Mouse (Mus musculus) cerebellum, adult 2 months (tissue): Measurements from ENCODE around the gene Wdr73. TPM values are rescaled to one million over a fixed set of nuclear protein-coding genes. Genes with fewer than 3 reads are reported as not detected.
"Not testable (repeated sequence)": the region's sequence is repeated elsewhere in the genome, so short reads cannot be mapped to it uniquely, and the experiment has no call there.

ENCODE experiments used
- DNase-seq, 2 experiments: peaks; one replicate each; pipeline ENCODE4 v3.0.0; 2021
- H3K27ac ChIP-seq: fragments of 200-500 bp; 2 replicates; pipeline ENCODE4 v1.5.1; 2012; ENCODE audit warnings: low read length, control low read depth, inconsistent platforms; ENCODE audit not compliant: insufficient read depth
- H3K27me3 ChIP-seq: fragments of 200-500 bp; 2 replicates; pipeline ENCODE4 v1.6.1; 2012; ENCODE audit warnings: inconsistent platforms, mild to moderate bottlenecking, low read length, moderate library complexity; ENCODE audit not compliant: control insufficient read depth, insufficient read depth
- H3K4me1 ChIP-seq: fragments of 200-500 bp; 2 replicates; pipeline ENCODE4 v1.6.1; 2011; ENCODE audit warnings: low read length; ENCODE audit not compliant: control insufficient read depth, insufficient read depth
- H3K4me3 ChIP-seq: fragments of 200-500 bp; replicated peaks from 2 replicates; pipeline ENCODE3; 2011; ENCODE audit warnings: mild to moderate bottlenecking, low read depth, low read length, control low read depth; ENCODE audit not compliant: insufficient read depth
- CTCF ChIP-seq: fragments of 200-500 bp; IDR thresholded peaks from 2 replicates; pipeline ENCODE4 v1.5.1; 2011; ENCODE audit warnings: low read depth, mild to moderate bottlenecking, control low read depth, low read length, moderate library complexity, borderline replicate concordance; ENCODE audit not compliant: insufficient read depth
- POLR2A ChIP-seq: fragments of 200-500 bp; IDR thresholded peaks from 2 replicates; pipeline ENCODE4 v1.6.1; 2011; ENCODE audit warnings: low read length, control low read depth, borderline replicate concordance; ENCODE audit not compliant: insufficient read depth
- WGBS: fragments of 180-500 bp; shearing (Covaris S2); methylation state at CpG from one replicate; pipeline ENCODE4 v1.1.7; 2018; 5-methylcytosine and 5-hydroxymethylcytosine counted together
- polyA plus RNA-seq: library from polyadenylated mRNA; depleted of rRNA; stranded (reverse); fragments of >200 nt; gene quantifications from 2 replicates; pipeline ENCODE4 v1.2.3, GENCODE M21; 2012; rRNA removed

The Wdr73 gene
- 22.2 and 22.8 TPM in 2 replicates for polyA plus RNA-seq

DNA sequence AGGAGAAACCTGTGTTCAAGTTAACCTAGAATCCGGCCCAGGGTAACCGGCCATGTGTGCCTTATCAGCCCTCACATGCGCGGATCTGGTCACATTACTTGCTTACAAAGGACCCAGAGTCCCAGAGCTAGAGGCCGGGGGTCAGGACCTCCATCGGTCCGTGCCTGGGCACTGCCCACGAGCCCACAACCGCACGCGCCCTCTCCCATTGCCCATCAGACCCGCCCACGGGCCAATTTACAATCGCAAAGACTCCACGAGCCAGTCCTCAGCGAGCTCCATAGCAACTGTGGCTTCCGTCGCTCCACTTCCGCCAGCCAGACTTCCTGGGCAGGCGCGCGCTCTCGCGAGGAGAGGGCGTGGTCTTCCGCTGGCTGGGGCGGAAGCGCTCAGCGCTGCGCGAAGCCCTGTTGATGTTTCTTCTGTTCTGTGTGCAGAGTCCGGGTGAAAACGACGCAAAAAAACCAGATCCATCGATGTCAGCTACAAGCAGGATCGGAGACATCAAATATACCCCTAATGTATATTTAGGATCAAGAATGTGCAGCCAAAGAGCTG, at the start of gene Wdr73:
Gene Wdr73, minus strand, starts transcription at position 326 of the 558 bp plus-strand sequence.
- peaks cover 8% of the 10 kb centered on the region for H3K4me1 ChIP-seq
- no peaks in the 10 kb centered on the region for H3K27me3 ChIP-seq
- WGBS = under 1% methylated on average over 36 of the region's 36 CpGs
- no peak within 1 kb of the TSS; the same call in 1 of the 2 replicates for H3K27ac ChIP-seq
- H3K4me3 ChIP-seq = peak within 1 kb of the TSS; percentile 68
- TF ChIP-seq POLR2A = peak; percentile 94
- no peak for TF ChIP-seq CTCF
- peak; percentile 83 to 86 for DNase-seq

- no peaks in the 10 kb centered on the region; the same call in 1 of the 2 replicates for H3K4me1 ChIP-seq
- WGBS = 2% methylated on average over 44 of the region's 44 CpGs
- DNase-seq = peak; percentile 96 to 98
- TF ChIP-seq POLR2A (peak; percentile 83), CTCF (no peak)
- peak within 1 kb of the TSS; percentile 77 for H3K4me3 ChIP-seq
- peak within 1 kb of the TSS; percentile 91 for H3K27ac ChIP-seq
- no peaks in the 10 kb centered on the region for H3K27me3 ChIP-seq
These were observed 46.6 kb upstream of the Wdr73 start, which contains the start of gene Sec11a for GRCm38 (mm10) chr7:80947445-80948350. Gene Sec11a, minus strand, starts transcription at chr7:80947780.

GRCm38 (mm10) chr7:80939808-80940207, 38.7 kb upstream of the Wdr73 start:
- WGBS = 88% methylated on average over 4 of the region's 4 CpGs
- Histone ChIP-seq H3K4me1 (no peaks in the 10 kb centered on the region), H3K27me3 (no peaks in the 10 kb centered on the region), H3K4me3 (no peak overlapping the region), H3K27ac (no peak overlapping the region)
- TF ChIP-seq POLR2A = no peak
- no peak for TF ChIP-seq CTCF
- DNase-seq = no peak

DNA sequence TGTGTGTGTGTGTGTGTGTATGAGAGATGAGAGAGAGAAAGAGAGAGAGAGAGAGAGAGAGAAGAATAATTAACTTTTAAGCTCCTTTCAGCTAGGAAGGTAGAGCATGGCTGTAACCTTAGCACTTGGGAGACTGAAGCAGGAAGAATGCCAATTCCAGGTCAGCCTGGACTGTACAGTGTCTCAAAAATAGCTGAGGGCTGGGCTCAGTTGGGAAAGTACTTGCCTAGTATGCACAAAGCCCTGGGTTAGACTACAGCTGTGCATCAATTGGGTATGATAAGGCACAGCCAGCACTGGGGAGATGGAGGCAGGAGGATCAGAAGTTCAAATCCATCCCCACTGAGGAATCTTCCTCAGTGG, 36.2 kb upstream of the Wdr73 start:
- DNase-seq, H3K27ac ChIP-seq, H3K4me1 ChIP-seq, H3K4me3 ChIP-seq, H3K27me3 ChIP-seq: not testable (repeated sequence)

- DNase-seq, H3K4me1 ChIP-seq, H3K27me3 ChIP-seq, H3K4me3 ChIP-seq, H3K27ac ChIP-seq: not testable (repeated sequence)
- WGBS = 57% methylated on average over 7 of the region's 7 CpGs
These were observed 35.7 kb upstream of the Wdr73 start for GRCm38 (mm10) chr7:80936617-80937303.

DNA sequence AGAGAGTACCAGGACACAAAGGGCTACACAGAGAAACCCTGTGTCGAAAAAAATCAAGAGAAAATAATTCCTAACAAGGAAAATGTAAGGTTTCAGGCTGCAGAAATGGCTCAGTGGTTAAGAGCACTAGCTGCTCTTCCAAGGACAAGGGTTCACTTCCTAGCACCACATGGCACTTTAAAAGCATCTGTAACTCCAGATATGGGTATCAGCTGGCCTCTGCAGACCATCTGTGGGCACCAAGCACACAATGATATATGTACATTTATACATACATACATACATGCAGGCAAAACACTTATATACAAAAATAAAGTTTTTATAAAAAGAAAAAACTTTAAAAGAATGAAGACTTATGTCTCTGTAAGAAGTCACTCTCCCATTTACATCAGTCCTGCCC, 34.8 kb upstream of the Wdr73 start:
- no peak overlapping the region for H3K4me3 ChIP-seq
- no peaks in the 10 kb centered on the region for H3K4me1 ChIP-seq
- no peaks in the 10 kb centered on the region for H3K27me3 ChIP-seq
- H3K27ac ChIP-seq = no peak overlapping the region
- TF ChIP-seq CTCF (no peak), POLR2A (no peak)
- DNase-seq = no peak
- WGBS = 88% methylated on average over 1 of the region's 1 CpGs

GRCm38 (mm10) chr7:80932777-80933176, 31.7 kb upstream of the Wdr73 start:
- TF ChIP-seq CTCF = no peak
- TF ChIP-seq POLR2A = no peak
- Histone ChIP-seq H3K4me1 (no peaks in the 10 kb centered on the region), H3K4me3 (no peak overlapping the region), H3K27ac (no peak overlapping the region), H3K27me3 (no peaks in the 10 kb centered on the region)
- DNase-seq = no peak
- 61% methylated on average over 1 of the region's 1 CpGs for WGBS
